Mouse (Mus musculus) brain, embryonic 14.5 days (tissue): ENCODE measurements around the gene Daam2.

Experiments used
- CTCF ChIP-seq: fragments of 200-500 bp; IDR thresholded peaks from 2 replicates; pipeline ENCODE4 v1.5.1; 2012; ENCODE audit warnings: inconsistent platforms, mild to moderate bottlenecking, moderate library complexity, borderline replicate concordance; ENCODE audit not compliant: insufficient read depth, insufficient read length; ENCODE audit errors: extremely low read depth
- POLR2A ChIP-seq: fragments of 200-500 bp; IDR thresholded peaks from 2 replicates; pipeline ENCODE4 v1.6.1; 2012; ENCODE audit warnings: mild to moderate bottlenecking, inconsistent platforms, borderline replicate concordance; ENCODE audit not compliant: poor library complexity, insufficient read depth, insufficient read length, severe bottlenecking; ENCODE audit errors: extremely low read depth

DNA sequence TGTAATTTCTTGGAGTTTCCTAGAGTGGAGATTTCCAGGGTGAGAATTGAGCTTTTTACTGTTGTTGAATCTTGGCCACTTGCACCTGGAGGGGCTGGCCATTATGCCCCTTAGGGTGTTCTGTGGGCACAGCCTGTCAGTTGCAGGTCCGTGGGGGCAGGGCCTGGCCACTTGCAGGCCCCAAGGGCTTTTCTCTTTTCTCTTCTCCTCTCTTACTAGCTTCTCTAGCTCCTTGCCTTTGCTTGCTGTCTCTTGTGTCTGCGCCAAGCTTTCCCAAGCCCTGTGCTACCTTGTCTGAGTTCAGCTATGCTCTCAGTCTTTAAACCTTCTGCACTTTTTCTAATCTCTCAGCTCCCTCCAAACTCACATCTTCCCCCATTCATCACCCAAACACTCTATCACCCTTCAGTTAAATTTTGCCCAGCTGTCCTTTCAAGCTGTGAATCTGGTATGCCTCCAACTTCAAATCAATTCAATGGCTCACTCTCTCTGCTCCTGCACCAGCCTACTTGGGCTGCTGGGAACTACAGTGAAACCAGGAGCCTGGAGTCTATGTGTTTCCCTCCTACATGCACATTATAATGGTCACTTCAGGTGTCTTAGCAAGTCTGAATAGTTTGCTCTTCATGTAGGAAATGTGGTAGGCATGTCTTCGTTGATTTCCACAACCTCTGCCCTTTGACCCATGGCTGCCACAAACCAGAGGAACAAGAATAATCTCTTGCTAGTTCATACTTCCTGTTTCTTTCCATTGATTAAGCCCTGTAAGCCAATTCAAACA is 141.7 kb downstream of the Daam2 start:
- TF ChIP-seq CTCF (no peak), POLR2A (no peak)
